Mouse (Mus musculus) c-Kit-positive CD71-positive TER-119-negative erythroid progenitor cells, embryonic 14.5 days (primary cell): Measurements from ENCODE around the gene Orc3.
A peak's percentile ranks its signal among the peaks of the same experiment; 100 is the strongest.
"Not testable (repeated sequence)": the region's sequence is repeated elsewhere in the genome, so short reads cannot be mapped to it uniquely, and the experiment has no call there.

Experiments used
- DNase-seq: peaks from one replicate; pipeline ENCODE4 v3.0.0-alpha.2; 2013; ENCODE audit warnings: low read depth

The Orc3 gene

GRCm38 (mm10) chr4:34582476-34582875 lies 32.3 kb downstream of the Orc3 start:
- DNase-seq, result no peak

DNA sequence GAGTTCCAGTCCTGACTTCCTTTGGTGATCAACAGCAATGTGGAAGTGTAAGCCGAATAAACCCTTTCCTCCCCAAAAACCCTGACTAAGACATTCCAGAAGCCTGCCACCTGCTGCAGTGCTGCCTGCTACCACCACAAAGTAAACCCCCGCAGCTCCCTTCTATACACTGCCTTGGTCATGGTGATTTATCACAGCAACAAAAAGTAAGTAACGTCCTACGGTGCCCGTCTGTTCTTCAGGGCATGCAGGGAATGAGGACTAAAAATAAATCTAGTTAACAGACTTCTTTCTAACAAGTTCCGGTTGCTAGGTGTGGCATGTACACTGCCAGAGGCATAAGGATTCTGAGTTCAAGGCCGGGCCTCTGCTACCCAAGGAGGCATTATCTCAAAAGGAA lies 32.8 kb downstream of the Orc3 start:
- no peak for DNase-seq

DNA sequence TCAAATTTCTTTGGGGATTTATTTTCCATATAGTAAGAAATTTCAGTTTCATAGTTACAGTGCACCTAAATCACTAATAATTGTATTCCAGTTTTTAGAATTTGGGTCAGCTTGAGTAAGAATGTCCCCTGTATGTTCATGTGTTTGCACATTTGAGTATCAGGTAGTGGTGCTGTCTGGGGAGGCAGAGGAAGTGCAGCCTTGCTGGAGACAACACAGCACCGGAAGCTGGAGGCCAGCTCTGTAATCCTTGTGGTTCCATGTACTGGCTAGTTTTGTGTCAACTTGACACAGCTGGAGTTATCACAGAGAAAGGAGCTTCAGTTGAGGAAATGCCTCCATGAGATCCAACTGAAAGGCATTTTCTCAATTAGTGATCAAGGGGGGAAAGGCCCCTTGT lies 33.3 kb downstream of the Orc3 start:
- not testable (repeated sequence) for DNase-seq

GRCm38 (mm10) chr4:34579215-34579614 lies 35.5 kb downstream of the Orc3 start:
- DNase-seq, result no peak

DNA sequence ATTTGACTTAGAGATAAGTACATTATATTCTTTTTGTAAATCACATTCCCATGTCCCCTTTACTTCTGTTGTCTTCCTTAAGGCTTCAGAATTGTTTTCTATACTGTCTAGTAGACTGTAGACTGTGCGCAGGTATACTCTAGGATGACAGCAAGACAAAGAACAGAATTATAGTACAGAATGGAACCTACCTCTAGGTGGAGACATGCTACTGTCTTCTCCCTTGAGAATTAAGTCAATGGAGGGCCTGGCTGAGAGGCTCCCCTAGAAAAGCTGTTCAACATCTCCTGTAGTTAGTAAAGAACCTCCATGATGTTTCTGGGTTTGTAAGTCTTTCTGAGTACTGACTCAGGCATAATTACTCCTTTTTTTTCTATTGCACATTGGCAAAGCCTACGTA lies 37.7 kb downstream of the Orc3 start:
- DNase-seq, result no peak

DNA sequence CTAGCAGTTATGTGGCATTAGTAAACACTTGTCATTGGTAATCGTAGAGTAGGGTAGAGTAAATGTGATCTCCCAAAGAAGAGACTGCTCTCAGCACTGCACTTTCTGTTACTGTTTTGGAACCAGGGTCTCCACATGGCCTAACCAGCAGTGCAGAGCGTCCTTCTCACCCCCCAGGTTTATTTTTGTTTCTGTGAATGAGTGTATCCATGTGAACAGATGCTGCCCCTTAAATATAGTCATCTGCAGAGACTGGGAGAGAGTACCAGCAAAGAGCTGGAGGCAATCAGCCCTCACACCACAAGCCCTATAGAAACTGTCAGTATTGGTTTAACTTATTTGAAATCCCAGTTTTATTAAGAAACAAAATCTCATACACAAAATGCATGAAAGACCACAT lies 41.9 kb downstream of the Orc3 start:
- no peak for DNase-seq

DNA sequence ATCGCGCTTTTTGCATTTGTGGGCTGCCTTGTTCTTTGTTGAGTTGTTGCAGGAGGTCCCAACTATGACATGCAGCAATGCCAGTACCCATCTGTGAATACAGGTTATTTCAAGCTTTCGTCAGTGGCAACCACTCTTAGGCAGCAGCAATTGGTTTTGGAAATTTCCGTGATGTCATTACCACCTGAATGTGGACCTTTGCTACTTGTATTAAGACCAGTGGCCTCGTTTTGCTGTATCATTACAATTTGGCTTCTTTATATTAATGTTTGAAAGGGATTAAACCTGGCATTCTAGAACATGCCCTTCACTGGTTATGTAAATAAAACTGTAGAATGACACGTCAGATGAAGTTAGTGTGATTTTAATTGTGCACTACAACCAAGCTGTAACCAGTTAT lies 48.5 kb downstream of the Orc3 start:
- no peak for DNase-seq

DNA sequence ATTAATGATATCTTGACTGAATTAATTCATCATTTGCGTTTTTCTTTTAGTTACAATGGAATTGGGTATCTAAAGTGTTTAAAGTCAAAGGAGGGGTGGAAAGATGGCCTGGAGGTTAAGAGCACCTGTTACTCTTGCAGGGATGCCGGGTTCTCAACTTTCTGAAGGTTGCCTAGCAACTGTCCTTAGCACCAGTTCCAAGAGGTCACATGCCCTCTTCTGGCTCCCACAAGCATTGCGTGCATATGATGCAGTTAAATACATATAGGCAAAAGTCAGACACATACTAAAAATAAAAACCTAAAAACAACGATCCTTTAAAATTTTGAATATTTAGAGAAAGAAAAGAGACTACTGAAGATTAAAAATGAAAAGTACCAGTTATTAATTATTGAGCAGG lies 53.8 kb downstream of the Orc3 start:
- DNase-seq, result no peak

GRCm38 (mm10) chr4:34556183-34556582 lies 58.6 kb downstream of the Orc3 start:
- no peak for DNase-seq

GRCm38 (mm10) chr4:34555604-34556003 lies 59.1 kb downstream of the Orc3 start:
- no peak for DNase-seq

- DNase-seq, result no peak
These were observed 60.1 kb downstream of the Orc3 start for GRCm38 (mm10) chr4:34554596-34554995.

GRCm38 (mm10) chr4:34551966-34552365 lies 62.8 kb downstream of the Orc3 start:
- no peak for DNase-seq

- DNase-seq, result peak; percentile 60
These were observed 63.5 kb downstream of the Orc3 start for GRCm38 (mm10) chr4:34551098-34551809.

DNA sequence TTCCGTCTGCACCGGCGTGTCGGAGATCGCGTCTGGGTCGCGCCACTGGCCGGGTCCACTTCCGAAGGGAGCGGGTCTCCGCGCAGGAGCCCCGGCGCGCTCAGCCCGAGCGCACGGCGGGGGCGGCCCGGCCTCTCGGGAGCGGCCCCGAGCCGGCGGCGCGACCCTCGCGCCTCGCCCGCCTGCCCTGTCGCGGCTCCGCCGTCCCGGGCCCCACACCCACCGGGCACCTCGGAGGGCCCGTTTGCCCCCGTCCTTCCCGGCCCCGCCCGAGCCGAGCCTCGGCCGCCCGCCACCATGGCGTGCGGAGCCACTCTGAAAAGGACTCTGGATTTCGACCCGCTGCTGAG lies 64.0 kb downstream of the Orc3 start, which contains the start of gene Akirin2:
Gene Akirin2 (plus strand): TSS at position 190 of the 350 bp plus-strand sequence.
- DNase-seq, result no peak

DNA sequence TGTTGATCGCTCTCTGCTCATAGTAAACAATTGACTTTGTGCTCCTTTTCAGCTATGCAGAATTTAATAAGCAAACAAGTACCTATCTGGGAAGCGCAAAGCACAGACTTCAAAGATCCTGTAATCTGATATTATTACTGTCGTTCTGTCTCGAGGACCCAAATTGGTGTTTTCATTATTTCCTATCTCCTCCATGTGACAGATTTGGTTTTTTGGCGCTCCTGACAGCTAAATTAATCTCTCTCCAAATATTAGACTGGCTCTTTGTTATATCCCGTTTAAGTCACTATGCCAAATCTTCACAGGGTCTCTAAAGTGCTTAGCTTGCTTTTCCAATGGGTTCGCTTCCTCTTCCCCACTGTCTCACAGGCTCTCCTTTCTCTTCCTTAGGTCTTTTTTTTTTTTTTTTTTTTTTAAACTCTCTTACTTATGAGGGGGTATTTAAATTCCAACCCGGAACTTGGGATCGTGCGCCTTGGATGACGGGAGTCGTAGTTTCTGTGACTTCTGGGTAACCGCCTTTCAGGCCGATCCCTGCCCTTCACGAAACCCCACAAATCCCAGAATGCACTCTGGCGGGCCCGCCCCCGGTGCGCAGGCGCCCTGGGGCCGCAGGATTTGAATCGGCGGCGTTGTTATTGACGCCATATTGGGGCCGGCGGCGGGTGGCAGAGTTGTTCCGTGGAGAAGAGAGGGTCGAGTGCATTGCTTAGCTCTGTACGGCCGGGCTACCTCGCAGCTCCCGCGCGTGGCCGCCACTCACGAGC lies 64.6 kb downstream of the Orc3 start:
- peak; percentile 92 for DNase-seq

DNA sequence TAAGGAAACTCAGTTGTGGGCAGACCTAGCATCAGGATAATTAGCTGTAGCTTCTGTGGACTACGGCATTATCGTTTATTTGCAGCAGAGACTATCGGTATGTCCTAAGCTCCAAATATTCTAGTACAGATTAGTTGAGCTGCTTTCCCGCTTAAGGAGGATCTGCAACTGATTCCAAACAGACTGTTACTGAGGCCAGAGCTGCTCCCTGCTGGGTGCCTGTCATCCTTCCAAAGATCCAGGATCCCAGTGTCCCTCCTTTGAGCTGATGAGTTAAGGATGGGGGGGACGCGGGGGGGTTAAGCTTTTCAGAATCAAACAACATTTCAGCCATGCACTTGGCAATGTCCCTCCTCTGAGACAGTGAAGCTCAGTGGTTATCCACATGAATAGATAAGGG lies 84.8 kb downstream of the Orc3 start:
- DNase-seq, result no peak

- DNase-seq, result no peak
These were observed 85.4 kb downstream of the Orc3 start for GRCm38 (mm10) chr4:34529379-34529778.

DNA sequence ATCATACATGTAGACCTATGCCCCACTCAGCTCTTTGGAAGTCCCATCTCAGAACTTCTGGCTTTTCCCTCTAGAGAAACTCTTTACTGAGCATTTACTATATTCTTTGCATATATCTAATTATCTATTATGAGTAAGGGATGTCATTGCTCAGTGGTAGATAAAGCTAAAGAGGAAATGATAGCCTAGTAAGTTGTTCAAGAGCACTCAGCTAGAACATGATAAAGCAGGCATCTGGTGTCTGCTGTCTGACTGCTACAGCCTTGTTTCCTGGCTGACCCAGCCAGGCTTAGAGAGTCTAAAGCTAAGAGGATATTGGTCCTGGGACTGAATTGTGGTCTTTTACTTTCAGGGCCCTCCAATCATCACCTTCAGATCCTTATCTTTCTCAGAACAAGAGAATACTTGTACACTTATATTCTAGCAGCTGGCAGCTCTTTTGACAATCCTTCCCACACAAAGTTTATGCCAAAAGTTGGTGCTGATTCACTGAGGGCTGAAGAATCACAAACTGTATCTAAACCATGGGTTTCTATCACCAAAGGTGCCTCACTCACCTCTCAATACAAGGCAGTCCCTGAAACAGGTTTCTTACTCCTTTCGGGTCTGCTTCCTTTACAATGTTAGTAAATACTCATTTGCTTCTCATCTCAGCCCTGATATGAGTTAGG lies 86.2 kb downstream of the Orc3 start:
- no peak for DNase-seq

- DNase-seq, result no peak
These were observed 88.0 kb downstream of the Orc3 start for GRCm38 (mm10) chr4:34526771-34527170.

GRCm38 (mm10) chr4:34523586-34523985 lies 91.2 kb downstream of the Orc3 start:
- DNase-seq, result no peak

DNA sequence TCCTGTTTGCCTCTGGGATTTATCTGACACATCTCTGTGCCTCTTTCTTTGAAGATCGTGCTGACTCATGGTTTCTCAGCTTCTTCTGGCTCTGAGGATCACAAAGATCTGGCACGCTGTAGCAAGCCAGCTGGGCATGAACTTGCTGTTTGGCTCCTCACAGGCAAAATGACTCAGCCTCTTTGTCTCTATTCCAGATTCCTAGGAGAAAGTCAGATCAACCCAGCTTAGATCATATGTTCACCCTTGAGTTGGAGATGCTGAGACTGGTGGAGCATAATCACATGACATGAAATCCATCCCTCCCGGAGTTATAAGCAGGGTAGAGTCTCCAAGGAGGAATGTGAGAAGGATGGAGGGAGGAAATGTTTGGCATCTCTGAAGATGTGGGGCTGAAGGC lies 91.9 kb downstream of the Orc3 start:
- no peak for DNase-seq
